Mouse (Mus musculus) megakaryocyte, adult 5-6 weeks (primary cell): ENCODE measurements at regions not wholly inside any gene's neighbourhood (a gene's known extent, or its start where the extent isn't known, plus 50 kb on each side); places are given as distances from the start of the nearest gene placed in this dataset.

Experiments used
- ATAC-seq: 2 replicates; pipeline ENCODE4 v1.8.0; 2016; ENCODE audit warnings: mild to moderate bottlenecking, inconsistent platforms; ENCODE audit not compliant: poor library complexity, severe bottlenecking

DNA sequence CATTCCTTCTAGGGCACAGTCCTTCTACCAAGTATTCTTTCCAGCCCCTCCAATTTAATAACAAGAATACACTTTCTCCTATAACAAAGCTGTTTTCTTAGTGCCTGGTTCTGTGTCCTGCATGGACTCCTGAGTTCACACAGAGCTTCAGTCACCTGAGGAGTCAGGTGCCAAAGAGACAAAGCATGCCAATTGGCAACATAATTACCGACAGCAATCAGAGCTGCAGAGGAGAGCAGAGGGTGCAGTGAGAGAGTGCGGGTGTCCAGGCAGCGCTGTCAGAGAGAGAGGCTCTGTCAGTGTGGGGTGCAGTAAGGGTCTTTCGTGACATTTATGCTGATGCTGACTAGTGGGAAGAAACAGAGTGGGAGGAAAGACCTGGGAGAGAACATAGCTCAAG is 807.2 kb upstream of the Car8 start:
- no peak for ATAC-seq

DNA sequence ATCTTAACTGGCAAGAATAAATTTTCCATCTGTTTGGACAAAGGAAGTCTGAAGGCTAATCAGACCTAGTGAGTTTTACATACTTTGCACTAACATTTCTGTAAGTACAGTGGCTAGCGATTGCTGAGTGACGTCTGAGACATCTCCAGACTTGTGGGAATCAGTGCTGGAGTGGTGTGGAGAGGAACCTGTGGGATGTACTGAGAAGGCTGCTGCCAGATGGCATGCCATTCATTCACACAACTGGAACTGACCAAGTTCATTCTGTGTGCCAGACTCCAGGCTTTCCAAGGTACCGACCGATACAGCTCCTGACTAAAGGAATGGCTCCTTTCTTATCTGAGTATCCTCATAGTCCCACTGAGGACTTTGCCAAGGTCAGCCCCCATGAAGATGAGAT is 797.2 kb upstream of the Car8 start:
- no peak for ATAC-seq

DNA sequence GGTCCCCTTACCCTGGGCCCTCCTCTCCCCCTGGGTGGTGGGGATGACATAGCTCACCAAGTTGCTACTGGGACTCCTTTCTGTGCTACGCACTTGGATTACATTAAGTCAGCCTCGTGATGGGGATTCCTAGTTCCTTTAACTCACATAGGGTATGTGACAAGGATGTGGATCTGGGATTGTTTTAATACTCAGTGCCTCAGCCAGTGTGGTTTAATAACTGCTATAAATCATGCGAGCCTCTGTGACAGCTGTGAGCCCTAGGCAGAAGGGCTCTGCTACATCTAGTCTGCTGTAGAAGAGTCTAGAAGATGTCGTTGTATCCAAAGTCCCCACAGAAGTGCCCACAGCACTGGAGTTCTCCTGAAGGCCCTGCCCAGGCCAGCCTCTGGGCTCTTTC is 796.5 kb upstream of the Car8 start:
- no peak for ATAC-seq

DNA sequence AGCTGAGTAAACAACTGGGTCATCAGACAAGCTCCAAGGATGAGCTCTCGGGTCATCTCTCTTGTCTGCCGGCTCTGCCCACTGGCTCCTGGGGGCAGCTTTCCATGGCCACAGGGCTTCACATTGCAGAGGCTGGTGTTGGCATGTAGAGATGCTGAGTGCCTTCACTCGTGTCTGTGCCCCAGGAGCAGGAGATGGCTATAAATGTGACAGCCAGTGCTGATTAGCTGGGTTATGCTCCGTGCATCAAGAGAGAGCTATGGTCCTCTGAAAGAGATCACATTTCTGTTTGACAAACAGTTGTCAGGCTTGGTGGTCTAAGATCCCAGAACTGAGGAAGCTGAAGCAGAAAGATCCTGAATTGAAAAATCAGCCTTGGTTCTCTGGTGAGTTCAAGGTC is 795.4 kb upstream of the Car8 start:
- no peak for ATAC-seq

DNA sequence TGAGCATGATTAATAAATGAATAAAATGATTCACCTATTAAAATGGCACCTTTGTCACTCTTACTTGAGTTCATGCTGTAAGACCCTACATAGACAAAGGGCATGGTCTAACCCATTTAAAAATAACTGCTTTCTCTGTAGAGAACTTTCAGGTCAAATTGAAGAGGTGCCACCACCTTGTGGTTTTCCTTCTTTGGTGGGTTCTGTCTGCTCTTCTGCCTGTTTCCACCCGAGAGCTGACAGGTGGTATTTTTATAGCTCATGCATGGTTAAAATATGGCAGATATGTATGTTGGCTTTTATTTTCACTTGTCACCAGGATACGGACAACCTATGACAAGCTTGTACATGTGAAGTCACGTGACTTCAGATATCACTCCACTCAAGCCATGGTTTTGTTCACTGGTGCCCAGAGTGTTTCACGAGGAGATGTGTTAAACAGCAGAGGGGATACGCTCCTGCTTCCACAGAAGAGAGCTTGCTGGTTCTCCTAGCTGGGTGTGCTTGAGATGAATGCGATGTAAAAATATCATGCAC is 794.3 kb upstream of the Car8 start:
- no peak for ATAC-seq

DNA sequence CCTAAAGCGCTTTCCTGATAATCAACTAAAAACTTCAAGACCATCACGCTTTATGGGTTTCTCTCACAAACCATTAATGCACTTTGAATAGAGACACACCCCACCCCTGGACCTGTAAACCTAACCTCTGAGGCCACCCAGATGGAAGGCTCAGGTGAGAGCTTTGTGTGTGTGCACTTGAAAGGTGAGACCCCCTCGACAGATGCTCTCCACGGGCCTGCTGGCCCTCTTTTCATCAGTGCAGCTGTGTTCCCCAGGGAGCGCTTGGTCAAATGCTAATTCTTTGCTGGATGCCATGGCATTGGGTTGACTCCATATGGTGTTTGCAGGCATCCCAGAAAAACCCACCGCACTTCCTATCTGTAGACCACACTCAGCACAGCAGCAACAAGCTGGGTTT is 792.8 kb upstream of the Car8 start:
- no peak for ATAC-seq

DNA sequence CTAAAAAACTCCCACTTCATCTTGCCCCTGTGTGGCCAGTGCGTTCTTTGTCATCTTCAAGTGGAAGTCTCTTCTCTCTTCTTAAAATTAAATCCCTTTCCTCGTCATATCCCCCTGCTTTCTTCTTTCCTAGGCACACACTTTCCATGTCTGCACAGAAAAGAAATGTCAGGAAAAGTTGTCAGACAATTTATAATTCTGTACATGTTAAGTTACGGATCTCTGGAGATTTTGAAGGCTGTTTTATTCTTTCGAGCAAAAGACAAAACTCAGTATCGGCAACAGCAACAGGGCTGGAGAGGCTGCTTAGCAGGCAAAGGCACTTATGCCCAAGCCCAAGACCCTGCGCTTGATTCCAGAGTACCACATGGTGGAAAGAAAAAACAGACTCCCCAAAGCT is 790.1 kb upstream of the Car8 start:
- ATAC-seq: no peak

DNA sequence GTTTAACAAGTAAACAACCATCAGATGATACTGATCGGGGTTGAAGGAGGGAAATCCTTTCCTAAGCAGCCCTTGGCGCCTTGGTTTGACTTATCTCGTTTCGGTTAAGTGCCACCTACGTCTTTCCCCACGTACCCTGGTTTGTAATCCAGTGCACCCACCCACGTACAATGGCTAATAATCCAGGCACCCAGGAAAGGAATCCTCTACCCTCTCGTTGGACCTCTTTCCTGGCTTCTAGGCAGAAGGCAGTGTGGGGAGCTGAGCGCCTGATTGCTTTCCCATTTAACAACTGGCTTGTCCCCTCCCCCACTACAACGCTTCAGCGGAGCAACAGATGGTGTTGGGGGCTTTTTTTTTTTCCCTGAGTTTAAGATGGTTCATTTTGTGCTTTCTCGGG is 789.6 kb upstream of the Car8 start:
- ATAC-seq: no peak

DNA sequence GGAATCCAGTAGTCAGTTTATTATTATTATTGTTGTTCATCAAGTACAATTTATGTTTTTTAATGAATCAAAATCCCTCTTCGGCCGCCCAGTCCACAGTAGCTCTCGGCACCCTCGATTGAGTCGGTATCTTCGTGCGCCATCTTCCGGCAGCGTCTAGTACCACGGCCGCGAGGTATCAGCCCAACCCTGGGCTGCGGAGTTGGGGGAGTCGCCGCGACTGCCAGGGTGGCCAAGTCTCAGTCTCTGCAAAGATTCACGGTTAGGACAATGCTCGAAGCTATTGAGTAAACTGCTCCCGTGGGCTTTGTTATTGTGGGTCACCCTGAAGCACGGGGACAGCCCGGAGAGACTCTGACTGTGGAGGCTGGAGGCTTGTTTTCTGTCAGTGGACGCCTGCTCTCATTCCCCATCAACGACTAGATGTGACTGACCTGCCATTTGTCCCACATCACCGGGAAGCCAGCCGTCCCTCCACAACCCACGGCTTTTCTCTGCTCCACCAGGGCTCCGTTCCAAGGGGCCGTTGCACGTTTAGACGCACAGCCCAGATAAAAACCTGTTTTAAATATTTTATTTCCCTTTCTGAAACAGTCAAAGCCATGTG is 789.1 kb upstream of the Car8 start:
- peak; percentile 98 for ATAC-seq

DNA sequence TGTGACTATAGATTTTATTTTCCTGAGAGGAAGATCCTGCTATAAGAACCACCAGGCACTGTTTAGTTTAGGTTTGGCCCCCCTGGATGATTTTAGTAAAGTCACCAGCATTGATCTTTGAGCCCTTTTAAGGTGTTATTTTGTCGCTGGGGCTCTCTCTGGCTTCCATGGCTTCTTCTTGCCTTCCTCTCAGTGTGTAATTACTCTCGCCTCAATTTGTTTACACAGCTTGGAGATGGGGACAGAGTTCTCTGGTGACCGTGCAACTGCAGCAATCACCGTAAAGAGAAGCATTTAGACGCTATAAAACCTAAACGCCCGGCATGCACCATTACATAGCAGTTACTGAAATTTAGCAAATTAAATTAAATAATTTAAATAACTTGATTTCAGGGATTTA is 788.5 kb upstream of the Car8 start:
- ATAC-seq: 0 out of 2 replicates have a peak, but pooled peaks have one; percentile 3

DNA sequence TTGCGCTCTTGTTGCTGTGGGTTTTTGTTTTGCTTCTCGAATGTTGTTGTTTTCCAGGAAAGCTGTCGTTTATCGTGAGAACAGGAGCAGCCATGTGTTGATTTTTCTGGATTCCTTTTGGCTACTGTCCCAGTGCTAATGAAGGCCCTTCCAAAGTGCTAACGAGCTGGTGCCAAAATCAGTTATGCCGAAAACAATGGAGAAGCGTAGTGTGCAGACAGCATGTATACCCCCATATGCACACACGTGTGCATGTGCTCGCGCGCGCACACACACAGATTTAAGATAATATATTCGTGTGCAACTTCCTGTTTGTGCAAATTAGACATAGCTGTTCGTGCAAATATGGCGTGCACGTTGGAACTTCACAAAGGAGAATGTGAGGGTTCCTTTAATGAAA is 788.0 kb upstream of the Car8 start:
- ATAC-seq: no peak

DNA sequence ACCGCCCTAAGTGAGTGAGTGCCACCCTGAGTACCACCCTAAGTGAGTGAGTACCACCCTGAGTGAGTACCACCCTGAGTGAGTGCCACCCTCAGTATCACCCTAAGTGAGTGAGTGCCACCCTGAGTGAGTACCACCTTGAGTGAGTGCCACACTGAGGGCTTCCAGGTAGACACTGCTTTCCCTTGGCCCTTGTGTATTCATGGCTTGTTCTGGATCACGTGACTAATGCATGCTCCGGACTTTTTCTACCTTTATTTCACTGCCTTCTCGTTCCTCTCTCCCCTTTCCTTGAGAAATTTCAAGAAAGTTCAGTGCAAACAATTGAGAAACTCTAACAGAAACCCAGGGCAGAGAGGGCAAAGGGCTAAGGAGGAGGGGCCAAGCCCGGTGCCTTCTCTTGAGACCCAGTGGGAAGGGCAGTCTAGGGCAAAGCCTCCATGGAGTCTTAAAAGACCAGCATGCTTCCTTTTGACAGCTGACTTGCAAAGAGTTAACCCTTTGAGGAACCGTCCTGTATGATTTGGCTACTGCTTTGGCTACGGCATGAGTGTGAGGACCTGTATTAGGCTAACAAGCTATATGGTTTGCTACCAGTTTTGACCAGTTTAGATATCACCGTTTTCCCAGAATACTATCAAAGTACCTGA is 787.1 kb upstream of the Car8 start:
- no peak for ATAC-seq

DNA sequence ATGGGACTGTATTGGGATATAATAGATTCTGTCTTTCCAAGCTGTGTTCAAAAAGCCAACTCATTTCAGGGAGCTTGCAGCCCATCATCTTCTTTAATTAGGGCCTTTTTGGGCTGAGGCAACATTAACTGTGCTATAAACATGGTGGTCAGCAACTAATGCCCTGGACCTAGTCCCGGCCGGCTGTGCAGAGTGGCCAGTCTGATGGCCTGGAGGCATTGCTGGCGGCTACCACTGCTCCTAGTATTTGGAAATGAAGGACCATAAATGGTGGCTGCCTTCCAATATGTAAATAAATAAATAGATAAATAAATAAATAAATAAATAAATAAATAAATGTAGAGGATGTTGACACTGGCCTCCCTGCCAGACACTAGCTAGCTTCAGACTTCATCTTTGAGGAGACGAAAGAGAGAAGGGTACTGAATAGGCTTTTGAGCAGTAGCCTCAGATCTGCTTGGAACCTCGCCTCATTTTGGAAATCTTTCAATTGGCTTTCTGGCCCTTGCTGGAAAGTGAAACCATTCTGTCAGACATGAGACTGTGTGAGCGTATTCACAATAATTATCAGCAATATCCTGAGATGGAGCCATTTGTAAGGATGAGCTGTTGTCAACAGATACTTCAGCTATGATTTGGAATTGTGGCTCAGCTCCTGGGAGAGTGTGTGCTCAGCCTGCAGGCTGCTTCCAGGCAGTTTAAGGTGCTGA is 785.5 kb upstream of the Car8 start:
- ATAC-seq: no peak

DNA sequence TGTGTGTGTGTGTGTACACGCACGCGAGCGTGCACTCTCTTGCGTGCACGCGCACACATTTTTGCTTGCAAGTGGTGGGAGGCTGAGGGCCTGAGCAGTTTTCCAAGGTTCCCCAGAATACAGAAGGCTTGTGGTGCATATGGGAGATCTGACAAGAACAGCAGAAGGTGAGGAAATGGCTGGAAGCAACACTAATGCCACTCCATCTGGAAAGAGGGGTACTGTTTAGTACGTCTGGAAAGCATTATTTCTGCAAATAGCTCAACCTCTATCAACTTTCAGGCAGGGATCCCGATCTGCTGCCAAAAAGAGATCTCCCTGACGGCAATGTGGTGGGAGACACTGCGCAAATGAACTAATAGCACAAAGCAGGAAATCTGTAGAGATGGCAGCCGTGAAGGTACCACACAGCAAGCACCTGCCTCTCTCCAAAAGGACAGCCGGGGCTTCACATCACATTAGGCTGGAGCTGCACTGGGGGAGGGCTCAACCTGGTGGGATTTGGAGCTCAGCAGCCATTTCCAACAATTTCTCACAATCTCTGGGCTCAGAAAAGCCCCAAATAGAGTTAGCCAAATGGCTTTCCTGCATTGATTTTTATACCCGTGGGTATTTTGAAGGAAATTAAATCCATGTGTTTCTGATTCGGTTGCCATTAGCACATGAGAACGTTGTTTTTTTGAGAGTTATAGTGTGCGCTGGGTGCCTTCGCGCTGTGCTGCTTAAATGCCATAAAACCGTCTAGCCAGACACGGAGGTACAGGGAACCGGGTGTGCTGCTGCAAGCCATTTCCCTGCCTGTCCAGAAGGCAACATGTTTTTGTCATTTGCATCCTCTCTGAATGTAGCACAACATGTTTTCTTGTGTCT is 780.6 kb upstream of the Car8 start:
- ATAC-seq: no peak

DNA sequence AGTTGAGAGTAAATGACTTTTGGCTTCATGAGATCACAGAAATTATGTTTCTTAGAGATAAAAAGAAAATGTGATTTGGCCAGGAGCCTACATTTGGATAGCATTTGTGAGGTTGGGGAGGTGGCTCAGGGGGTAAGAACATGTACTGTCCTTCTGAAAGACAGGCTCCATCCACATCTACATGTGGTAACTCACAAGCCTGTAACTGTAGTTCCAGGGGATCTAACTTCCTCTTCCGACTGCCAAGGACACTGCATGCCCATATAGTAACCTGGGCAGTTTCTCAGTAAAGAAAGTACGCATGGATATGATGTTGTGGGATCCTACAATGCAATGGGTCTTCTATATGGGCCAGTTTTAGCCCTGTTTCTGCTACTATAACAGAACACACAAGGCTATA is 779.4 kb upstream of the Car8 start:
- no peak for ATAC-seq

DNA sequence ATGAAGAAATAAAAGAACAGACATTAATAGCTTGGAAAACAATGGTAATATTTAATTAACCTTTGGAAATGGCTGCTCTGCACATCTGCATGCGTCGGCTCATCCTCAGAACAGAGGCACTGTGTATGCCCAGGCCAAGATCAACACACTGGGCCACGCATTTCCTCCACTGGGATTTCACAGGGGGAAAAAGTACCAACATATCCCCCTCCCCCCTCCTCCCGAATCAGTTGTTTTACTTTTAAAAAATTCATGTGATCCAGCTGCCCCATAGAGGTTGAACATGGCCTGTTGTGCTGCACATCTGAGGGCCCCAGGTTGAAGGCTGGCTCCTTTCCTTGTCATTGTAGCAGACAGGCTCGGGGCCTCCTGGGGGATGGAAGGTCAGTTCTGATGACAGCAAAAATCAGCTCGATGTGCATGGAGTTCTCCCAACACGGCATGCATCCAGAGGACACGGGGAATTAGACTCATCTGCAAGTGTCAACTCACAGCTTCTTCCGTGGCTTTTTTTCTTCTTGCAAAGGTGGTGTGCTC is 777.7 kb upstream of the Car8 start:
- no peak for ATAC-seq

DNA sequence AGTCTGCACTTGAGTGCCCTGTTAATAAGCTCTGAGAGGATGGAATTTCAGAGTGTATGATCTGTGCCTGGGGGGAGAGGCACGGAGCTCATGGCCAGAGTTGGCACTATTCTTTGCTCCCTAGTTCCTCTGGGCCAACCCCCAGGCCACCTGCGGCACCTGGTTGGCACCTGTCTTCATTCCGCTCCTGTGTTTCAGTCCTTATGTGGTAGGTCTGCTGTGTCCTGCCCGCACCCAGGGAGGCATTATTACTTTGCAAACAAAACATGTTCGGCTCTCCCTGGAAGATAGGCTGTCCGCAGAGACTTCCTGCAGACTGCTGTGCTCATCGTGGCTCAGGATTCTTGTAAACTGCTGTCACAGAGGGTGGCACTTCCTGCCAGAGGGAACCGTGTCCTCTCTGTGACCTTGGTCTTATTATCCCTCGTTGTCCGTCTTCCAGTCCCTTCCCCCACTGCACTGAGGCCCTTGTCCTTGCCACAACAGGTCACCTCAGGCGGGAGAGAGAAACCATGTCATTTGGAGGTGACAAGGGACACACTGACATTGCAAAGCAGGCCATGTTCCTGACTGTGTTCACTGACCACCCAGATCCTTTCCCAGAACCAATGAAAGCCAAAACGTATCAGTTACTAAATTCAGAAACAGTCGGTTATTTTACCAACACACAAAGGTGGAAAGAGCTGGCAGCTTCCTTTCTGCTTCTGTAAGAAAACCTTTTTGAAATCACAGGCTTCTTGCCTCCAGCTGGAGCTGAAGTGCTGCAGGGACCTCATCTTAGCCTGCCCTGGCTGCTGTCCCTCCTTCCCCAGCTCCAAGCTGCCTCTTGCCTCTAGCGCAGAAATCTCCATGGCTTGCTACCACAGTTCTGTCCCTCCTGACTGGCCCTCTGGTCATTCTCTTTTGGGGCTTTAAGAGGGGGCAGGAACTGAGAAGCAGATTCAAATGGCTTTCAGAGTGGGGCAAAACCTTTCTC is 777.0 kb upstream of the Car8 start:
- ATAC-seq: peak; percentile 59

DNA sequence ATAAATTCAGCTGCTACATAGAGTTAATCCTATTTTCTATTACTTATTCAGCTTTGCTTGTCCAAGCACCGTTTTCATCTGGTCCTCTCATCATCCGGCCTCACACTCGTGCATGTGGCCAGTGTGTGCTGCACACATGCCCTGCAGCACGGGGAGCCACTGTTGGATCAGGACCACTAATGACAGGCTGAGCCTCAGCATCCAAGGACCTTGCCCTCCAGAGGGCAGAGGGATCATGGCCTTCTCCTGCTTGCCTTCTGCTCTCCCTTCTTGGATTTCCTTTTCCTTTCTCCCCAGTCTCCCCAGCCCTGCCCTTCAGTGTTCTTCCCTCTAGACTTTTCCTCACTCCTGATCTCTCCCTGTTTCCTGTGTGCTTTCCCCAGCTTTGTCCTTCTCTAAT is 776.1 kb upstream of the Car8 start:
- no peak for ATAC-seq

DNA sequence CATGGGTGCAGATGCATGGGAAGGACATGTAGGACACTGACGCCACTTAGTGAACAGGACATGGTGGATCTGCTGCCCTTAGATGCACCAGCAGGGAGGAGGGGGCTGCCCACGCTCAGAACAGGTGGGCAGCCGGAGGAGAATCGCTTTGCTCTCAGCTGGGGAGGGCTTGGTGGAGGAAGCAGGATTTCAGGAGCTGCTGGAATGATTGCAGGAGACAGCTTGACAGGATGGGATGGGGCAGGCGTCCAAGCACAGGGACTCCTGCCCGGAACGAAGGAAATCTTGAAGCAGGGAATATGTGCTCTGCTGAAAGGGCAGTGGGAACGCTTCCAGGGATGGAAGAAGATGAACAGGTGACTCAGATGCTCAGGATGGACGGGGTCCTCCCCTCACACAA is 773.9 kb upstream of the Car8 start:
- ATAC-seq: no peak

DNA sequence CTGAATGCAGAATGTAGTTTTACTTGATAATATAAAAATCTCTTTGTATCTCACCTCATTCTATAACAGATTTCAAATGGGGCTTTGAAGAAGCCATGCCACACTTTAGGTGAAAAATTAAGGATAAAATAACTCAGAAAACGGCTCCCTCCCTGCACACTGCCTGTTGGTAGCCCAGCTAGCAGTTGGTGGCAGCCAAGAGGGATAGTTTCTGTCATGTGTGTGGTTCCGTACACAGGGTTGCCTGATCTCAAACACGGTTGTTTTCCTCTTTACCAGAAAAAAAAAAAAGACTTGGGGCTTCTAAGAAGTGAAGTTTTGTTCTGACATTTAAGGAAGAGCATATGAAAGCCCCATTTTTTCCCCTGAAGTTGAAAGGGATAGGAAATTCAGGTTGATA is 773.1 kb upstream of the Car8 start:
- no peak for ATAC-seq
